Mouse (Mus musculus): ENCODE data around the gene Efr3b. TPM values are rescaled to one million over a fixed set of nuclear protein-coding genes. Genes with fewer than 3 reads are reported as not detected.
"Not testable (repeated sequence)": the region's sequence is repeated elsewhere in the genome, so short reads cannot be mapped to it uniquely, and the experiment has no call there.

Efr3b gene
- total RNA-seq, 2 experiments from 2014 or later = 91.8 to 104 TPM

DNA sequence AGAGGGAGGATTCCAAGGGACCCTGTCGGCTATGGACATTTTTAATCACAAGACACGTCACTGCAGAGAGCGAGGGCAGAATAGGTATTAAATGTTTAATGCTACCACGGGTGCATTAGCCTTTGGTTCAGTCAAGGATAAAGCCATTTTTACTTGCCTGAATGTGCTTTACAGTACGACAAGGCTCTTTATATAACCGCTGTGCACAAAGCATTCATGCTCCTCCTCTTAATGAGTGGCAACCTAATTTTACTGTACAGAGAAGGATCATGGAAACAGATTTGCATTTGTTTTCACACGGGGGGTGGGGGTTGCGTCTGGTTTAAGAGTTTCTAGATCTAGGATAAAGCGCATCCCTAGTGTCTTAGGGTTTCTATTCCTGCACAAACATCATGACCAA, 42.0 kb downstream of the Efr3b start:
- Histone ChIP-seq H3K4me3 (no peak overlapping the region), H3K27ac (no peak overlapping the region)
- no peak for DNase-seq (ENCODE audit: low spot score in 2 of 2)
- no peak for TF ChIP-seq CTCF (conservative IDR thresholded peaks at IDR 0.05)

DNA sequence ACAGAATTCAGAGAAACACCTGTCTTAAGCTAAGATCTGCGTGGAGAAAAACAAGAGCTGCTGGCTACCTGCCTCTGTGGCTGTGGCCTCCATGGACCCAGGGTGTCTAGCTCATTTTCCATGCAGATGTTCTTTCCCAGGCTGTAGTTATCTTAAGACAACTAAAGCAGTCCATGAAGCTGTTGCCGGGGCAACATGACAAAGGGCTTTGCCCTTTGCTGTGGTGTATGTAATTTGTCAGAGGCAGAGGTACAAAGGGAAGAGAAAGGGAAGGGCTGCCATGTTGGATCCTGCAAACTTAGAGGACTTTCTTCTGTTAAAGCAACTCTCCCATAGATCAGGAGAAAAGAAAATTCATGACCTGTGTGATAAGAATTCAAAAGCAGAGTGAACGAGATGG, 47.7 kb downstream of the Efr3b start:
- DNase-seq (ENCODE audit: low spot score in 2 of 2) = no peak
- no peak for TF ChIP-seq CTCF (conservative IDR thresholded peaks at IDR 0.05)
- no peak overlapping the region for H3K4me3 ChIP-seq
- peak overlapping the region; percentile 46; the same call in 1 of the 2 replicates for H3K27ac ChIP-seq

DNA sequence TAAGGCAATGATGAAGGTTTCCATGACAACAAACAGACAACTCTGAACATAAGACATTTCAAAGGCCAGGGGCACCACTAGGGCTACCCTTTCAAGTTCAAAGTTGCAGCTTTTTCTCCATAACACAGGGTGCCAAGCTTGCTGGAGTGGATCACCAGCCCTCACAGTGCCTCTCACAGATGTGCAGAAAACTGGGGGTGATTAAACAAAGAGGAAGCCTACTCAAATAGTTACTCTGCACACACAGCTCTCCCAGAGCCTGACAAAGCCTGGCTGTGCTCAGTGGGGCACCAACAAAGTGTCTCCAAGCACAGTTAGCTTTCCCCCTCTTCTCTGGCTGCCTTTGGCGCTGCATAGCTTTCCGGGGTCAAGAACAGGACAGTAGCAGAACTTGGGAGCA, 48.8 kb downstream of the Efr3b start:
- H3K27ac ChIP-seq = peak overlapping the region; percentile 46; the same call in 1 of the 2 replicates
- no peak for TF ChIP-seq CTCF (conservative IDR thresholded peaks at IDR 0.05)
- DNase-seq (ENCODE audit: low spot score in 2 of 2) = no peak
- H3K4me3 ChIP-seq = no peak overlapping the region

DNA sequence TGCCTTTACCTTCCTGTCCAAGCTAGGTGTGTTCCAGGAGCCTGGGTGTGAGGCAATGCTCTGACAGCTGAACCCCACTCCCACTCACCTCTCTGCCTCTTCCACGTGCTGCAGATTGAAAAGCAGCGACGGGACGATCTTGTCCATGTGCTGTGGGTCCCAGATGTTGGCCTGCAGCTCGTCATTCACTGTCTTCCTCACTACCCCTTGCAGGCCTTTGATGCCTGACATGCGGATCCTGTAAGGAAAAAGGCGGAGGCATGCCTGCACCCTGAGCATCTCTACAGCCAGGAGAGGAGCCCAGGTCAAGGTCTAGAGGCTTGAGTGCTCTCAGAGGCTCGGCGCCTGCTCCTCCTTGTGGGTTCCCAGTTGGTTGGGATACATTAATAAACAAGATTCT, 54.3 kb downstream of the Efr3b start:
- Histone ChIP-seq H3K4me3 (no peak overlapping the region), H3K27ac (peak overlapping the region; percentile 14; the same call in 1 of the 2 replicates)
- no peak for DNase-seq (ENCODE audit: low spot score in 2 of 2)
- no peak for TF ChIP-seq CTCF (conservative IDR thresholded peaks at IDR 0.05)

DNA sequence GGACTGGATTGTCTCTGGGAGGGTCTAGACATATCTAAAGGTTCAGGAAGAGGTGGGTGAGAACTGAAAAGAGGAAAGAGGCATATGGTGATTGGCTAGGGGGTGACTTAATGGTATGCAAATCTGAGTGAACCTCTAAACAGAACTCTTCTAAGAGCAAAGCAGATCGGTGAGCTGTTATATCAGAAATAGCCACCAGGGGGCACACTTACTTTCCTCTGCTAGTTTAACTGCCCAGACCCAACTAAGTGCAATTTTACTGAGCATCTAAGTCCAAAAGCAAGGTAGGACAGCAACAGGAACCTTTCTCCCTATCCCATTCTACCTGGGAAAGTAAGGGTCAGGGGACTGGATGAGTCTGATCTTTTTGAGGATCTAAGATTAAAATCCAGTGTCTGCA, 55.0 kb downstream of the Efr3b start:
- TF ChIP-seq CTCF (conservative IDR thresholded peaks at IDR 0.05) = peak; percentile 92
- peak; percentile 77 to 89 for DNase-seq (ENCODE audit: low spot score in 2 of 2)
- H3K27ac ChIP-seq = peak overlapping the region; percentile 14; the same call in 1 of the 2 replicates

DNA sequence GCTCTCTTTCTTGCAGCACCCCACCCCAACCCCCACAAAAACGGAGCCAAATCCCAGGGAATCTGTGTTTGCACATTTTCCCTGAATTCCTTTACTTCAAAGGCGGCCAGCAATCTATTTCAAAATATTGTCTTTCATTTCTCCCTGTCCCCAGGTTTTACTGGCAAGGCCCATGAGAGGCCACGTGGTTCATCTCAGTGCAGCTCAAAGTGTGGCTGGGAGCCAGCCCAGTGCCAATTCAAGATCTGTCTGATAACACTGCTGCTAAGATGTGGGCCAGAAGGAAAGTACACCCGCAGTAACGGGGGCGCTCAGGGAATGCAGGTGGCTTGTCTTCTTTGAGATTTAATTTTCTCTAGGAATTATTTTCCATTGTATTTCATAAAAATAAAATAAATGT, 56.5 kb downstream of the Efr3b start:
- Histone ChIP-seq H3K27ac (peak overlapping the region; percentile 57), H3K4me3 (peak overlapping the region; percentile 64)
- DNase-seq (ENCODE audit: low spot score in 2 of 2) = peak; percentile 49 to 60
- TF ChIP-seq CTCF (conservative IDR thresholded peaks at IDR 0.05) = no peak

More for the DNA sequence above, 55.0 kb downstream of the Efr3b start:
- no peak overlapping the region for H3K4me3 ChIP-seq

DNA sequence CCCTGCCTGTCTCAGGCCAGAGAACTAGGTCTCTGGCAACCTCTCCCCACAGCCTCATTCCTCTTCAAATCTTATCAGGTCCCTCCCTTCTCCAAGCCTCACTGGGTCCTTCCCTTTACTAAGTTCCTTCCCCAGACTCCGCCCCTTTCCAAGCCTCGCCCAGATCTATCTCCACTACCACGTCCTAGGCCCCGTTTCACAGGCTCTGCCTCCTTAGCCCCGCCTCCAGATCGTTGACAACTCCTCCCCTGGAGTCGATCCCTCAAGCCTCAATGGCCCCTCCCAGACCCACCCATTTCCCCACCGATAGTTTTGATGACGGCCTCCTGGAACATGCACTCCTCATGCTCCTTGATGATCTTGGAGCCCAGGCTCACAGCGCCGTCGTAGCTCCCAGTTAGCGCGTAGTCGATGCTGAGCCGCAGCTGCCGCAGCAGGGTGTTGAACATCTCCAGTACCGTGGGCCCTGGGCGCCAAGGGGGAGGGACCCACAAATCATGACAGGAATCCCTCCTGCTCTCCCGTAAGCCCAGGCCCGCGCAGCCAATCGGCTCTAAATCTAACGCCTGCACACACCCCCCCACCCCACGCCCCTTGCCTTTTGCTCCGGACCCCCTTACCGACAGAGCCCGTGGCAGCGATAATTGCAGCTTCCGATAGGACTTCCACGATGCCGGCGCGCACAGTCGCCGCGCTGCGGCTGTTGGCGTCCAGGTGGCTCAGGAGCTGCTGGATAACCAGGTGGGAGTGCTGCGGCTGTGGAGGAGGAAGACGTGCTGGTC, 57.2 kb downstream of the Efr3b start:
- DNase-seq (ENCODE audit: low spot score in 2 of 2) = peak; percentile 78 to 89
- peak overlapping the region; percentile 57 for H3K27ac ChIP-seq
- H3K4me3 ChIP-seq = peak overlapping the region; percentile 64
- TF ChIP-seq CTCF (conservative IDR thresholded peaks at IDR 0.05) = no peak

DNA sequence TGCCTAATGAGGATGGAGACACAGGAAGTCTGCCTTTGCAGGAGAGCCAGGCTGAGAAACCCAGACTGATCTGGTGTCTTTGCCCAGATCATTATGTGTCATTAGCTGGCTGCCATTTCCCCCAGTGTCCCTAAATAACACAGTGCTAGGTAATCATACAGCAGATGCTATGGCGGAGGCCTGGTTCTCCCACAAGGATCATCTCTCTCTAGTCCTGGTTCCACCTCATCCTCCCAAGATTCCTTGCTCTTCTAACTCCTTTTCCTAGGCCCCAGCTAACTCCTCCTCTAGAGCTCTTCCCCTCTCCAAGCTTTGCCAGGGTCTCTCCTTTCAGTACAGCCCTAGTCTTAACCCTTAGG, 57.7 kb downstream of the Efr3b start:
- Histone ChIP-seq H3K27ac (peak overlapping the region; percentile 57), H3K4me3 (peak overlapping the region; percentile 64)
- DNase-seq (ENCODE audit: low spot score in 2 of 2) = no peak
- TF ChIP-seq CTCF (conservative IDR thresholded peaks at IDR 0.05) = no peak

DNA sequence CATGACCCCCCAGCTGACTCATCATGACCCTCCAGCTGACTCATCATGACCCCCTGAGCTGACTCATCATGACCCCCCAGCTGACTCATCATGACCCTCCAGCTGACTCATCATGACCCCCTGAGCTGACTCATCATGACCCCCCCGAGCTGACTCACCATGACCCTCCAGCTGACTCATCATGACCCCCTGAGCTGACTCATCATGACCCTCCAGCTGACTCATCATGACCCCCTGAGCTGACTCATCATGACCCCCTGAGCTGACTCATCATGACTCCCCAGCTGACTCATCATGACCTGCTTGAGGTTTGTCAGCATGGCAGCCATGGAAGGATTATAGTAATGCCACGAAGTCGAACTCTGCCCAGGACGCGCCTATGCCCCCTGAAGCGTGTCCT, 65.5 kb downstream of the Efr3b start:
- H3K27ac ChIP-seq; H3K4me3 ChIP-seq; DNase-seq (ENCODE audit: low spot score in 2 of 2): not testable (repeated sequence)

DNA sequence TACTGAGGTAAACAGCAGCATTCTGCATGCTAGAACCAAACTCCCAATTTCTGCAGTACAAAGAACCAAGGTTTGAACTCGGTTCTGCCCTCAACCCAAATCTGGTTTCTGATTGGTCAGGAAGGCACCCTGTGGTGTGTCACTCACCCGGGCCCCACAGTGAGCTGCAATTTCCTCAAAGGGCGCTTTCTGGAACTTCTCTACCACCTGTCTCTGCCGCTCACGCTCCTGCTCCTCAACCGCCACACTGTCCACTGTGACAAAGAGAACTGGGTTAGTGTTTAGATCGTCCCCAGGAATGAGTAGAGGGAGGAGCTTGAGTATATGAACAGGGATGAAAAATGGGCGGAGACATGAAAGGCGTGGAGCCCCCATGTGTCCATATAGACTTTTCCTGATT, 70.3 kb downstream of the Efr3b start:
- no peak for TF ChIP-seq CTCF (conservative IDR thresholded peaks at IDR 0.05)
- DNase-seq (ENCODE audit: low spot score in 2 of 2) = no peak
- Histone ChIP-seq H3K27ac (no peak overlapping the region), H3K4me3 (no peak overlapping the region)

DNA sequence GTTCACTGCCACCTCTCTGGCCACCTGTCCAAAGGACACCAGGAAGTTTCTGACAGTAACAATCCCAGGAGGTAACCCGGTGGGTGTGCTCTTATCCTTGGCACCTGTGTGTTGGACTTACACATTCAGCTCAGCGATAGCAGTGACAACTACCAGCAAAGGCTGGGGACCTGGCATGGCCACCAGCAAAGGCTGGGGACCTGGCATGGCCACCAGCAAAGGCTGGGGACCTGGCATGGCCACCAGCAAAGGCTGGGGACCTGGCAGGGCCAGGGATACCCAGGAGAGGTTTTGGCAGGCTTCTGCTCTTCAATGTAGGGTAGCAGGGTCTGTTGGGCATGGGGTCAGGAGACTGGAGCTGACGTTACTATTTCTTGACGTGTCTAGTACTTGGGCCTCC, 71.5 kb downstream of the Efr3b start:
- no peak overlapping the region for H3K4me3 ChIP-seq
- no peak overlapping the region for H3K27ac ChIP-seq
- DNase-seq (ENCODE audit: low spot score in 2 of 2) = no peak
- TF ChIP-seq CTCF (conservative IDR thresholded peaks at IDR 0.05) = no peak

DNA sequence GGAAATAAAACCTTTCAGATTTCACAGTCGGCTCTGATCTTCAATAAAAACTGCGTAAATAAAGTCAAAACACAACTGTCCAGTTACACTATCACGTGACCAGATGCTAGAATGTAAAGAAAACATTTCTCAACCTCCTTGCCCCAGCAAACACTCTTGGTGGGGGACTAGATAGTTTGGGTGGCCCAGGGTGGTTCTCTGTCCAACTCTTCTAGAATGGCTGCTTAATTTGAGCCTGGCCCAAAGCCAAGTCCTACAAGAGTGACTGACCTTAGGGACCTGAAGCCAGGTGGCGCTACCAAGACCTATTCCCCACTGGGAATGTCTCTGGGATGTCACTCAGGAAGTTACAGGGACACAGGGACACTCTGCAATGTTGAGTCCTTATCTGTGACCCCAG, 78.2 kb downstream of the Efr3b start:
- H3K27ac ChIP-seq = peak overlapping the region; percentile 95
- no peak for DNase-seq (ENCODE audit: low spot score in 2 of 2)
- peak overlapping the region; percentile 75 for H3K4me3 ChIP-seq
- TF ChIP-seq CTCF (conservative IDR thresholded peaks at IDR 0.05) = peak; percentile 40

DNA sequence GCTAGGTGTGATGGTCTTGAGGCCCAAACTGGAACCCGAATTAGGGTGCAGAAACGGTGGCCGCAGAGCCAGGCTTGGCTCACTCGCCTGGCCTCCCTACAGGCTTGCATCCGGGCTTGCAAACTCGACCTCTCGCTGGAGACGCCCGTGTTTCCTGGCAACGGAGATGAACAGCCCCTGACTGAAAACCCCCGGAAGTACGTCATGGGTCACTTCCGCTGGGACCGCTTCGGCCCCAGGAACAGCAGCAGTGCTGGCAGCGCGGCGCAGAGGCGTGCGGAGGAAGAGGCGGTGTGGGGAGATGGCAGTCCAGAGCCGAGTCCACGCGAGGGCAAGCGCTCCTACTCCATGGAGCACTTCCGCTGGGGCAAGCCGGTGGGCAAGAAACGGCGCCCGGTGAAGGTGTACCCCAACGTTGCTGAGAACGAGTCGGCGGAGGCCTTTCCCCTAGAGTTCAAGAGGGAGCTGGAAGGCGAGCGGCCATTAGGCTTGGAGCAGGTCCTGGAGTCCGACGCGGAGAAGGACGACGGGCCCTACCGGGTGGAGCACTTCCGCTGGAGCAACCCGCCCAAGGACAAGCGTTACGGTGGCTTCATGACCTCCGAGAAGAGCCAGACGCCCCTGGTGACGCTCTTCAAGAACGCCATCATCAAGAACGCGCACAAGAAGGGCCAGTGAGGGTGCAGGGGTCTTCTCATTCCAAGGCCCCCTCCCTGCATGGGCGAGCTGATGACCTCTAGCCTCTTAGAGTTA, 78.7 kb downstream of the Efr3b start:
- Histone ChIP-seq H3K27ac (peak overlapping the region; percentile 95), H3K4me3 (peak overlapping the region; percentile 75)
- no peak for TF ChIP-seq CTCF (conservative IDR thresholded peaks at IDR 0.05)
- DNase-seq (ENCODE audit: low spot score in 2 of 2) = peak; percentile 84 to 91

Measured in layer of hippocampus, adult 2 months (tissue).